Mouse (Mus musculus) megakaryocyte, embryonic 14.5 days (primary cell): ENCODE results near the gene Bckdhb.

ENCODE experiments used
- FLI1 ChIP-seq: IDR thresholded peaks from 2 replicates; pipeline ENCODE4 v1.6.1; 2012; ENCODE audit warnings: low read length, inconsistent platforms, mixed read lengths
- GATA1 ChIP-seq: IDR thresholded peaks from 3 replicates; pipeline ENCODE4 v1.6.1; 2012; ENCODE audit warnings: mixed read lengths, low read length, inconsistent platforms, borderline replicate concordance

DNA sequence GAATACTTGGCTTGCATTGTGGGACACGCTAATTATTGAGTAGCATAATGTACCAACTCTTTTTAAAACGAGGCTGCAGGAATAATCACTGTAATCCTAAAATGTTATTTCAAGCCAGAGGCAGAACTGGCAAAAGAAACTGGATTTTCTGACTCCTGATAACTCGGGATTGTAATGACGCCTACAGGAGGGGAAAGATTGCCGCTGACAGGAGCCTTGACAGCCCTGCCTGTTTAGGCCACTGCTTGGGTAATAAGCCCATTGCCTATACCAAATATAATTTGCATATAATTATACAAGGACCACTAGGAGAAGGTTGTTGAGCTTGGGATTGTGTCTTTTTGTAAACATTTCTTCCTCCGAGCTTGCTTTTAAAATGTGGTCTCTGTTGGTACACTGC, 145.3 kb downstream of the Bckdhb start:
- TF ChIP-seq GATA1 (no peak), FLI1 (no peak)
